Mouse (Mus musculus): ENCODE measurements around the gene Sorl1.

Sorl1 gene

GRCm38 (mm10) chr9:42122441-42122840, 1.7 kb downstream of the Sorl1 start:
- WGBS = 41% methylated on average over 6 of the region's 6 CpGs

GRCm38 (mm10) chr9:42121631-42122354, 2.3 kb downstream of the Sorl1 start:
- WGBS = 39% methylated on average over 10 of the region's 10 CpGs

GRCm38 (mm10) chr9:42116418-42117056, 7.6 kb downstream of the Sorl1 start:
- 75% methylated on average over 10 of the region's 10 CpGs for WGBS

GRCm38 (mm10) chr9:42115078-42115477, 9.0 kb downstream of the Sorl1 start:
- 66% methylated on average over 7 of the region's 7 CpGs for WGBS

- 66% methylated on average over 5 of the region's 5 CpGs for WGBS
These were observed 10.8 kb downstream of the Sorl1 start for GRCm38 (mm10) chr9:42113316-42113715.

GRCm38 (mm10) chr9:42112691-42113090, 11.4 kb downstream of the Sorl1 start:
- 80% methylated on average over 6 of the region's 6 CpGs for WGBS

GRCm38 (mm10) chr9:42111256-42111655, 12.8 kb downstream of the Sorl1 start:
- WGBS = 57% methylated on average over 7 of the region's 7 CpGs

- WGBS = 43% methylated on average over 9 of the region's 9 CpGs
These were observed 14.2 kb downstream of the Sorl1 start for GRCm38 (mm10) chr9:42109837-42110451.

GRCm38 (mm10) chr9:42109131-42109530, 15.0 kb downstream of the Sorl1 start:
- 68% methylated on average over 5 of the region's 5 CpGs for WGBS

- 28% methylated on average over 6 of the region's 6 CpGs for WGBS
These were observed 15.6 kb downstream of the Sorl1 start for GRCm38 (mm10) chr9:42108369-42108951.

- 87% methylated on average over 10 of the region's 10 CpGs for WGBS
These were observed 17.0 kb downstream of the Sorl1 start for GRCm38 (mm10) chr9:42107062-42107461.

GRCm38 (mm10) chr9:42106305-42106704, 17.8 kb downstream of the Sorl1 start:
- 85% methylated on average over 7 of the region's 7 CpGs for whole genome bisulfite sequencing

- 58% methylated on average over 7 of the region's 7 CpGs for WGBS
These were observed 20.6 kb downstream of the Sorl1 start for GRCm38 (mm10) chr9:42103546-42103945.

GRCm38 (mm10) chr9:42102013-42102412, 22.1 kb downstream of the Sorl1 start:
- 80% methylated on average over 6 of the region's 6 CpGs for WGBS

- WGBS = 43% methylated on average over 7 of the region's 7 CpGs
These were observed 22.8 kb downstream of the Sorl1 start for GRCm38 (mm10) chr9:42101266-42101665.

GRCm38 (mm10) chr9:42100618-42101210, 23.4 kb downstream of the Sorl1 start:
- 38% methylated on average over 9 of the region's 9 CpGs for WGBS

GRCm38 (mm10) chr9:42098474-42099121, 25.5 kb downstream of the Sorl1 start:
- 84% methylated on average over 5 of the region's 5 CpGs for WGBS

- WGBS = 94% methylated on average over 8 of the region's 8 CpGs
These were observed 26.2 kb downstream of the Sorl1 start for GRCm38 (mm10) chr9:42097731-42098473.

- WGBS = 87% methylated on average over 7 of the region's 7 CpGs
These were observed 26.9 kb downstream of the Sorl1 start for GRCm38 (mm10) chr9:42097006-42097730.

- 41% methylated on average over 11 of the region's 11 CpGs for WGBS
These were observed 29.3 kb downstream of the Sorl1 start for GRCm38 (mm10) chr9:42094752-42095151.
